27 mouse cellular contexts compared by ENCODE assay signal in genomic region chr16:27949811-27950210, GRCm38 (mm10).
A peak's percentile ranks its signal among the peaks of the same experiment; 100 is the strongest.
DNase-seq lines count a peak whose midpoint lies in the region; ATAC-seq and TF ChIP-seq lines count a peak whose summit lies in the region.
"Had no signal": no experiment of that assay in that cellular context is flagged by ENCODE, and none has a peak within 500 bp of the region (broad histone marks: within the 10 kb centered on the region; RNA-seq: fewer than 3 reads in every experiment).

No protein-coding gene starts in this region.

- H3K4me2 ChIP-seq in forebrain, postnatal 0 days (ENCODE audit: low read depth), result no peak overlapping the region
- H3K4me2 ChIP-seq: forebrain, embryonic 13.5 days; heart, embryonic 12.5 days; hindbrain, embryonic 12.5 days; limb, embryonic 15.5 days; midbrain, embryonic 12.5 days; neural tube, embryonic 13.5 days had no signal

- H3K27ac ChIP-seq in forebrain, postnatal 0 days (ENCODE audit: low read depth, low read length), result no peak overlapping the region
- no peak overlapping the region for H3K27ac ChIP-seq in forebrain, embryonic 10.5 days
- H3K27ac ChIP-seq: forebrain, embryonic 13.5 days; gastrocnemius, adult 2 months; hindbrain, embryonic 12.5 days; limb, embryonic 15.5 days; midbrain, embryonic 12.5 days; neural tube, embryonic 13.5 days had no signal

- peak; percentile 14; the same call in 1 of the 2 replicates for ATAC-seq in forebrain, postnatal 0 days
- ATAC-seq in cerebellum, adult (ENCODE audit: insufficient number of reproducible peaks, low FRiP score, low TSS enrichment), result no peak
- ATAC-seq: activated CD4-positive, CD25-positive, alpha-beta regulatory T cell, adult 4 months; forebrain, embryonic 13.5 days; inflammation-experienced regulatory T-cells, adult 6 months; liver, postnatal 0 days had no signal

- WGBS in forebrain, postnatal 0 days, result 8% methylated on average over 3 of the region's 3 CpGs
- WGBS in forebrain, embryonic 10.5 days, result 21% methylated on average over 3 of the region's 3 CpGs

- H3K9ac ChIP-seq in forebrain, postnatal 0 days, result no peak overlapping the region
- H3K9ac ChIP-seq: forebrain, embryonic 13.5 days; heart, embryonic 12.5 days; hindbrain, embryonic 12.5 days; limb, embryonic 15.5 days; liver, postnatal 0 days; midbrain, embryonic 12.5 days; neural tube, embryonic 13.5 days had no signal

- no peaks in the 10 kb centered on the region for H3K4me1 ChIP-seq in forebrain, postnatal 0 days (ENCODE audit: insufficient read depth)
- H3K4me1 ChIP-seq in forebrain, embryonic 10.5 days, result no peaks in the 10 kb centered on the region
- H3K4me1 ChIP-seq: forebrain, embryonic 13.5 days; heart, embryonic 12.5 days; hindbrain, embryonic 12.5 days; limb, embryonic 15.5 days; midbrain, embryonic 12.5 days; neural tube, embryonic 13.5 days had no signal

- DNase-seq in forebrain, postnatal 0 days, result no peak
- DNase-seq in forebrain, embryonic 10.5 days (ENCODE audit: extremely low spot score, low spot score), result no peak
- peak; percentile 10 to 27 for DNase-seq in right cerebral cortex, adult 2 months (ENCODE audit: low spot score in 2 of 2)
- DNase-seq in right cerebral cortex, postnatal 36 days (ENCODE audit: low spot score in 2 of 2), result no peak
- peak; percentile 1 to 48 for DNase-seq in layer of hippocampus, postnatal 14 days (ENCODE audit: low spot score in 2 of 2)
- DNase-seq in thymus, postnatal 10 days (ENCODE audit: low spot score in 2 of 2), result no peak
- DNase-seq: adrenal gland, postnatal 14 days; cerebellum, adult 18-20 months; cerebellum, postnatal 25 days; gastrocnemius, adult 2 months; heart, adult 11 months; heart, postnatal 14 days; kidney, adult 8-10 months; kidney, postnatal 36 days; liver, postnatal 0 days; lung, postnatal 10 days; thymus, postnatal 36 days had no signal

- H3K36me3 ChIP-seq in forebrain, postnatal 0 days (ENCODE audit: insufficient read depth), result no peaks in the 10 kb centered on the region
- H3K36me3 ChIP-seq in forebrain, embryonic 10.5 days (replicated peaks), result no peaks in the 10 kb centered on the region
- H3K36me3 ChIP-seq: G1E; heart, embryonic 12.5 days; hindbrain, embryonic 12.5 days; limb, embryonic 15.5 days; midbrain, embryonic 12.5 days; neural tube, embryonic 13.5 days had no signal

- TF ChIP-seq CTCF in forebrain, postnatal 0 days (IDR thresholded peaks at IDR 0.05; ENCODE audit: low read depth), result no peak

- H3K4me3 ChIP-seq in forebrain, postnatal 0 days (ENCODE audit: low read depth, low read length), result no peak overlapping the region
- H3K4me3 ChIP-seq in forebrain, embryonic 10.5 days, result no peak overlapping the region
- H3K4me3 ChIP-seq: forebrain, embryonic 13.5 days; gastrocnemius, adult 2 months; heart, embryonic 12.5 days; hindbrain, embryonic 12.5 days; limb, embryonic 15.5 days; midbrain, embryonic 12.5 days; neural tube, embryonic 13.5 days had no signal

- H3K9me3 ChIP-seq in forebrain, postnatal 0 days (ENCODE audit: low read length), result no peaks in the 10 kb centered on the region
- H3K9me3 ChIP-seq in forebrain, embryonic 10.5 days, result no peaks in the 10 kb centered on the region
- H3K9me3 ChIP-seq: forebrain, embryonic 13.5 days; G1E; heart, embryonic 12.5 days; hindbrain, embryonic 12.5 days; limb, embryonic 15.5 days; midbrain, embryonic 12.5 days; neural tube, embryonic 13.5 days had no signal

- no peaks in the 10 kb centered on the region for H3K27me3 ChIP-seq in forebrain, postnatal 0 days (ENCODE audit: insufficient read depth, low read length)
- H3K27me3 ChIP-seq in forebrain, embryonic 10.5 days (ENCODE audit: poor library complexity, severe bottlenecking), result no peaks in the 10 kb centered on the region
- H3K27me3 ChIP-seq: forebrain, embryonic 13.5 days; heart, embryonic 12.5 days; hindbrain, embryonic 12.5 days; limb, embryonic 15.5 days; midbrain, embryonic 12.5 days; neural tube, embryonic 13.5 days had no signal

Comparison
In these comparisons a context has a peak if more than half of its experiments do, and no peak if none do; other contexts are left out.
1. DNase-seq: peak in right cerebral cortex, adult 2 months (2 of 2) and layer of hippocampus, postnatal 14 days (2 of 2); none in forebrain, postnatal 0 days (single experiment), forebrain, embryonic 10.5 days (single experiment), right cerebral cortex, postnatal 36 days (0 of 2) and thymus, postnatal 10 days (0 of 2).